Mouse (Mus musculus) subcutaneous adipose tissue, adult 2 months (tissue): Measurements from ENCODE around the gene Vmn1r232. TPM values are rescaled to one million over a fixed set of nuclear protein-coding genes. Genes with fewer than 3 reads are reported as not detected.

Experiments used
- polyA plus RNA-seq: library from polyadenylated mRNA; depleted of rRNA; stranded (reverse); fragments of >200 nt; gene quantifications from 2 replicates; pipeline ENCODE4 v1.2.3, GENCODE M21; 2012; ENCODE audit warnings: low replicate concordance; rRNA removed

Vmn1r232 gene
- not detected in 2 replicates for polyA plus RNA-seq

DNA sequence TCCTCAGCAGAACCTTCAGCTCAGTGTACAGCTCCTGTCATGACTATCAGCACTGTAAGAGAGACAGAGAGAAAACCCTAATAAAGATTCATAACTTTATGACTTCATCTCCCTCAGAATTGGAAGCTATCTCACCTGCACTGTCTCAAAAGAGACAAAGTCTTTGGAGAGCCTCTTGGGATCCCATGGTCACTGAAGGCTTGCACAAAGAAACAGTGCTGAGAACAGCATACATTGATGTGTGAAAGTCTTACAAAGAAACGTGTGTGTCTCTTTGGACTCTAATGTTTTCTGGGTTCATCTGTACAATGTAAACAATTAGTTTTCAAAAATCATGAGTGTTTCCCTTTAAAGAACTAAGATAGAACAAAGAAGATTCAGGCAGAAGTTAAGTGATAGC lies at the start of gene Vmn1r232:
Gene Vmn1r232 (minus strand): TSS at position 101 of the 400 bp plus-strand sequence.

DNA sequence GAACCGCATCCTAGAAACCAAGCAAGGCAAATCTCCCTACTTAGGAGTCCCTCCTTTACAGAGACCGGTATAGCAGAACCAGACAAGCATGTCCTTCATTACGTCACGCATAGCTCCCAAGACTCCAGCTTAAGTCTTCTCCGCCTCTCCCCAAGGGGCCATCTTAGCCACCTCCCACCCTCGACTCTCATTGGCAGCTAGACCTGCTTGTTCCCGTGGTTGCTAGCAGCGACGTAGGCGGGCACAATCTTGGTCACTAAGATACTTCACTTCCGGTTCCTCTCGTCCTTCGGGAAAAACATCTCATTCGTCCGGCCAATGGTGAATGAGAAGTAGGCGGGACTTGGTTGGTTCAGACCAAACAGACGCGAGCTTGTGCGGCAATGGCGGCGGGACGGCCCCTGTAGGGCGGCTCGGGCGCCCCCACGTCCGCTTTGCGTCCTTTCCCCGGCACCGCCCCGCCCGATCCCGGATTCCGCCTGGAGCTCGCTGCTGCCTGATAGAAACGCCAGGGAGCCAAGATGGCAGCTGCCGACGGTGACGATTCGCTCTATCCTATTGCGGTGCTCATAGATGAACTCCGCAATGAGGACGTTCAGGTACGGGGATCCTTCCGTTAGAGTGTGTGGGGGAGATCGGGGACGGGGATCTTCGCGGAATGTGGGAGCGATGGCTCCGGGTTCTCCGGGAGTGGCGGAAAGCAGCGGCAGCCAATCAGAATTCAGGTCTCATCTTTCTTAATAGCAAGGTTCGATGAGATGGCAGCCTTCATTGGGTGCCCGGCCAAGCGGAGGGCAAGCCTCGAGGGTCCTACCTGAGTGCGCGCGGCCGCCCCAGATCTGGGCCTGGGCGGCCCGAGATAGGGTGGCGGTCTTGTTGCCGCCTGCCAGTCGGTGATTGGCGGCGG lies 25.7 kb upstream of the Vmn1r232 start, which contains the start of gene Ppp2r1a:
Gene Ppp2r1a (plus strand): TSS at position 327 of the 907 bp plus-strand sequence.

DNA sequence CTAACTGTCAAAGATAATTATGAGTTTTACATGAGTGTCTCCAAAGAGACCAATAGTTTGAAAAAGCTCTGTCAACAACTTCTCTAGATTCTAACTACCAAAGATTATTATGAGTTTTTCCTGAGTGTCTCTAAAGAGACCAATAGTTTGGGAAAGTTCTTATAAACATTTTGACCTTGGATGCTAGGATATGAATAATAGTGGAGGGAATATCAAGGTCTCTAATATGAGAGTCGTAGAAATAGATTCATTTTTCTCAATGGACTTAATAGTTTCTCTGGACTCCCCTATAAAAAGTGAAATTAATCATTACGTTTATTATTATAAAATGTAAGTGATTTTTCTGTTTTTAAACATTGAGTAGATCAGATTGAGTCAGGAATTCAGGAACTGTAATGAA lies 14.5 kb downstream of the Vmn1r232 start, which contains the start of gene Vmn1r231:
Gene Vmn1r231 (minus strand): TSS at position 101 of the 400 bp plus-strand sequence.

Other genes starting within 250 kb of the Vmn1r232 start
- not detected in 2 replicates for gene Vmn1r226, start 236.9 kb downstream of the Vmn1r232 start, polyA plus RNA-seq
- gene Vmn1r227, start 189.9 kb downstream of the Vmn1r232 start, polyA plus RNA-seq: not detected in 2 replicates
- gene Vmn1r228, start 133.6 kb downstream of the Vmn1r232 start, polyA plus RNA-seq: not detected in 2 replicates
- not detected in 2 replicates for gene Vmn1r229, start 108.2 kb downstream of the Vmn1r232 start, polyA plus RNA-seq
- gene Vmn1r230, start 79.3 kb downstream of the Vmn1r232 start, polyA plus RNA-seq: not detected in 2 replicates
- not detected in 2 replicates for gene Vmn1r231, start 14.6 kb downstream of the Vmn1r232 start, polyA plus RNA-seq
- 275 and 294 TPM in 2 replicates for gene Ppp2r1a, start 25.6 kb upstream of the Vmn1r232 start, polyA plus RNA-seq
- gene Vmn1r233, start 76.8 kb upstream of the Vmn1r232 start, polyA plus RNA-seq: not detected in 2 replicates
- gene Zfp160, start 89.2 kb upstream of the Vmn1r232 start, polyA plus RNA-seq: 4.3 and 4.5 TPM in 2 replicates